Mouse (Mus musculus) bone marrow macrophage, adult 2 months (primary cell): ENCODE data around the gene Ripor3. TPM values are rescaled to one million over a fixed set of nuclear protein-coding genes. Genes with fewer than 3 reads are reported as not detected.

Experiments
- H3K27ac ChIP-seq: 2 replicates; pipeline ENCODE4 v1.5.1; 2012; ENCODE audit warnings: low read depth, low read length; ENCODE audit not compliant: insufficient read depth
- H3K4me1 ChIP-seq: 2 replicates; pipeline ENCODE4 v1.6.1; 2012; ENCODE audit warnings: low read length; ENCODE audit not compliant: control insufficient read depth, insufficient read depth
- H3K4me3 ChIP-seq: 2 replicates; pipeline ENCODE4 v1.5.1; 2012; ENCODE audit warnings: mild to moderate bottlenecking, low read length, moderate library complexity; ENCODE audit not compliant: insufficient read depth
- CTCF ChIP-seq: IDR thresholded peaks from 2 replicates; pipeline ENCODE4 v1.5.1; 2012; ENCODE audit warnings: low read depth, mild to moderate bottlenecking, low read length, moderate library complexity
- POLR2A ChIP-seq: IDR thresholded peaks from 2 replicates; pipeline ENCODE4 v1.6.1; 2012; ENCODE audit warnings: mild to moderate bottlenecking, low read depth, low read length, borderline replicate concordance
- polyA plus RNA-seq: library from polyadenylated mRNA; stranded (reverse); fragments of >200 nt; gene quantifications from 2 replicates; pipeline ENCODE4 v1.2.4, GENCODE M21; 2012; ENCODE audit not compliant: missing spikeins, insufficient read depth, insufficient read length

Ripor3 gene
- polyA plus RNA-seq, 1 experiment, result not detected

DNA sequence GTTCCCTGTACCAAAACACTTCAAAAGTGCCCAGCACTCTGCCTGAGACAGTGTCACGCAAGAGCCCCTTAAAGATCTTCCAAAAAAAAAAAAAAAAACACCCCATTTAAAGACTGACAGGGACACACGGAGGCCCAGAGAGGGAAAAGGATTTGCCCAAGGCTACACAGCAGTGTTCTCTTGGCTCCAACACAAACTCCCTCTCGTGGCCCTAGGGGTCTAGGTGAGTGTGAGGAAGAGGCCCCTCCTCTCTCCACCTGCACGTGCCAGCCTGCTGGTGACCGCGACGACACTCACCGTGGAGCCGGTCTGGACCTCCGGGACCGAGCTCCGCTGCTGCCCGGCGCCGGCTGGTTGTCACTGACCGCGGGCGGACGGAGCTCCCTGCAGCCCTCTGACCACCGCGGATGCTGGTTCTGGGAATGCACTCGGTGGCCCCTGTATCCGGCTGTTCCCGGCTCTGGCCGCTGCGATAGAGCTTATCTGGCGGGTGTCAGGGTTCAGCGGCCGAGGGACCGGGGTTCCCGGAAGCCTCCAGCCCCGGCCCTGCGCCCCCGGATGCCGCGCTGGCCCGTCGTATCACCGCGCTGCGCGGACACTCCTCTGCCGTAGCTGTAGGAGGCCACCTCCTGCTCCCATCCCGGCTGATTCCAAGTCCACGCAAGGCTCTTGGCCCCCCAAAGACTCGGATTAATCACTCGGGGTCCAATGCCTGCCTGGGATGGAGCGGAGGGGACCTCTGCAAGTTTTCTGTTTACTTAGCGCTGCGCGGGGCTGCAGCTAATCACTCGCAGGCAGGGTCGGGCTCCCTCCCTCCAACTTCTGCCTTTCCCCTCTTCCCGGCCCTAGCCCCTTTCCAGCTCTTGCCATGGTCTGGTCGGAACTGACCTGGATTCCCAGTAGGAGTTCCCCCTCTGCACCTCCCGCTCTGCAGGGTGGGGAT lies 39.9 kb upstream of the Ripor3 start:
- no peak for TF ChIP-seq POLR2A
- TF ChIP-seq CTCF, result no peak
- Histone ChIP-seq H3K4me1 (no peaks in the 10 kb centered on the region), H3K27ac (no peak overlapping the region), H3K4me3 (peak overlapping the region; percentile 16)

DNA sequence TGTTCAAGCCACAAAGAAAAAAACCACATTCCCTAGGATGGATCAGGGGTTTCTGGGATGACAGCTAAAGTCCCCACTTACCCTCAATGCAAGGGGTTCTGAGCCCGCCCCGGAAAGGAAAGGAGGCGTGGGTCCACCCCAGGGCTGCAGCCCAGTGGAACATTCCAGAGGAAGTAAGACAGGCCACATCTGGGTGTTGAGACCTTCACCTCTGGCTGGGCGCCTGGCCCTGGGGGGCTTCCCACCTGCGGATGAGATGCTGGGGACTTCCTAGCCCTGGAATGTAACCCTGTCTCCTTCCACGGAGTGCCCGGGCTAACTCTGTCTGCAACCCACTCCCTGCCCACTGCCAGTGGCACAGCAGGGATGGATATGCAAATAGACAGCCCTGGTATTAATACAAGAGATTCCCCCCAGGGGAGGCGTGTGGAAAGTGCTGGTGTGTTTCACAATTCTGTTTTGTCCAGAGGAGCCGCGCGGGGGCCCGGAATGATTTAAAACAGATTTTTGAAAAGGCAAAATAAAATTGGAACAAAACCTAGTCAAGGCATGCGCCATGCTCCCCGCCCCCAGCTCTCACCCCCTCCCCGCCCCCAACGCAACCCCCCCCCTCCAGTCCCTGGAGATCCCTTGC lies 38.7 kb upstream of the Ripor3 start:
- no peak overlapping the region for H3K27ac ChIP-seq
- no peak overlapping the region for H3K4me3 ChIP-seq
- TF ChIP-seq CTCF (no peak), POLR2A (no peak)
- H3K4me1 ChIP-seq, result no peaks in the 10 kb centered on the region

DNA sequence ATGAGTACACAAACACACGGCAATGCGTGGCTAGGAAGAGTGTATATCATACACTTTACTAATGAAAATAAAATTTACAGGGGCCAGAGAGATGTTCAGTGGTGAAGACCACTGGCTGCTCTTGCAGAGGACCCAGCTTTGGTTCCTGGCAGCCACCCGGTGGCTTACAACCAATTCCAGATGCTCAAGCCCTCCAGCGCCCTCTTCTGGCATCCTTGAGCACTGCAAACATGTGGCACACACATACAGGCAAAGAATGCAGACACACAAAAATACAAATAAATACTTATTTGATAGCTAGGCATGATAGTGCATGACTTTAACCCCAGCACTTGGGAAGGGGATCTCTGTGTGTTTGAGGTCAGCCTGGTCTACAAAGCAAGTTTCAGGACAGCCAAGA lies 36.0 kb upstream of the Ripor3 start:
- no peak overlapping the region for H3K4me3 ChIP-seq
- no peak overlapping the region for H3K27ac ChIP-seq
- H3K4me1 ChIP-seq, result no peaks in the 10 kb centered on the region
- TF ChIP-seq POLR2A, result no peak
- no peak for TF ChIP-seq CTCF

DNA sequence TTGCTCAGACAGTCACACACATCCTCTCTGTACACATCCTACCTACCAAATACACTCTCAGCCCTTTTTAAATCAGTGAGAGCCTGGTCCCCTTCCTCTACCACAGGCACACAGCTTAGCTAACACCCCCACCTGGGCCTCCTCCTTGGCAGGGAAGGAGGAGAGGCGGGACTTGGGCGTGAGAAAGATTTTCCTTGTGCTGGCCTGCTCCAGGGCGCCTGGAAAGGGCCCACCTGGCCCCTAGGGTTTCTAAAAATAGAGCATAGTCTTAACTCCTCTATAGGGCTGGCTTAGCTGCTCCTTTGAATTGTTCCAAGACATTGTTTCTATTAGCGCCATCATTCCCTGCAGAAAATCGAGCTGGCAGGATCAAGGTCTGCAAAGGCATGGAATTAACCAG lies 35.4 kb upstream of the Ripor3 start:
- no peak for TF ChIP-seq CTCF
- no peak for TF ChIP-seq POLR2A
- no peaks in the 10 kb centered on the region for H3K4me1 ChIP-seq
- no peak overlapping the region for H3K27ac ChIP-seq
- no peak overlapping the region for H3K4me3 ChIP-seq

DNA sequence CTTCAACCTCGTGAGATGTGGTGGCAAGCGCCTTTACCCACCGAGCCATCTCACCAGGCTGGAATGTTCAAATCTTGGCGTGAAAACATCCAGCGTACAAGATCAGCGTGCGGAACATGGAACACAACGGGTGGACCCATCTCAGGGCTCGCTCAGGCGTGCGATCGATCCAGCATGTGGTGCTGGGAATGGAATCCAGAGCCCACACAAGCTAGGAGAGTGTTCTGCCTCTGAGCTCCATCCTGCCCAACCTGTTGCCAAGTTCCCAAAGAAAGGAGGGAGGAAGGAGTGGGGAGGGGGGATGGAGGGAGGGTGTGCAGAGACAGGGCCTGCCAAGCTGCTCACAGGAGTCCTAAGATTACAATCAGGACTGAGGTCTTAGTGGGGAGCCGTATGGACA lies 34.9 kb upstream of the Ripor3 start:
- TF ChIP-seq POLR2A, result no peak
- TF ChIP-seq CTCF, result no peak
- Histone ChIP-seq H3K4me3 (no peak overlapping the region), H3K4me1 (no peaks in the 10 kb centered on the region), H3K27ac (no peak overlapping the region)

DNA sequence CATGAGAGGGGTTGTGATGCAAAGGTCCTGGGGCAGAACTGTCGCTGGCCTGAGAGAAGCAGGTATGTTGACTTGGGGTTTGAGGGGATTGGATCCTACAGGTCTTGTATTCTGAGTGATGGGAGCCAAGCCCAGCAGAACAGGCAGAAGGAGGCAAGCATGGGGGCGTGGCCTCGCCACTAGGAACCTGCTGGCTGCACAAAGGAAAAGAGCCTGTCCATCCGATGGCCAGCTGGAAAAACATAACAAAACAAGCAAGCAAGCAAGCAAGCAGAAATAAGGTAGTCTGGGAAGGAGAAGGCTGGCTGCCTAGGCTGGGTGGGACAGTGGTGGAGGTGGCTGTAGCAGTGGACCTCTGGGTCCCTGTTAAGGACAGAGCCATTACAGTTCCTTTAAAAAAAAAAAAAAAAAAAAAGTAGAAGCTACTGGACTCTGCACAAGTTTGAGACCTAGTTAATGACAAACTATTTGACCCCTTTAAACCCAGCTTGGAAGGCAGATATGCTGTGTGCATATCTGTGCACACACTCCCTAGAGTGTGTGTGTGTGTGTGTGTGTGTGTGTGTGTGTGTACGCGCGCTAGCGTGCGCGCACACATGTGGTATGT lies 34.4 kb upstream of the Ripor3 start:
- Histone ChIP-seq H3K4me1 (no peaks in the 10 kb centered on the region), H3K4me3 (no peak overlapping the region), H3K27ac (no peak overlapping the region)
- no peak for TF ChIP-seq POLR2A
- TF ChIP-seq CTCF, result no peak

DNA sequence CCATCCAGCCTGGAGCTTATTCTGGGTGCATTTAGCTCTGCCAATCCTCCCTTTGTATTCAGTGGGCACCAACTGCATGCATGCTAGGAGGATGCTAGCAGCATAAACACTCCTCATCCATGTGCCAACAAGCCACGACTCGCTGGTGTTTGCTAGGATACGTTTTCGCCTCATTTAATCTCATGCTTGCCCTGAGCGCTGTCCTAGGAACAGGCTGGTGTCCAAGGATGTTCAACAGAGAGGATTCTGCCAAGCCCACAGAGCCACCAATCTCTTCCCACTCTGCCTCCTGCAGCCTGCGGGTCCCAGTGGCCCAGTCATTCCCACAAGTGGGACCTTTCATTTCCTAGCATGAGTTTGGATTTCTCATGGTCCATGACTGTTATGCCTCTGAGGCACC lies 31.6 kb upstream of the Ripor3 start:
- Histone ChIP-seq H3K4me1 (no peaks in the 10 kb centered on the region), H3K4me3 (no peak overlapping the region), H3K27ac (no peak overlapping the region)
- TF ChIP-seq CTCF (no peak), POLR2A (no peak)

DNA sequence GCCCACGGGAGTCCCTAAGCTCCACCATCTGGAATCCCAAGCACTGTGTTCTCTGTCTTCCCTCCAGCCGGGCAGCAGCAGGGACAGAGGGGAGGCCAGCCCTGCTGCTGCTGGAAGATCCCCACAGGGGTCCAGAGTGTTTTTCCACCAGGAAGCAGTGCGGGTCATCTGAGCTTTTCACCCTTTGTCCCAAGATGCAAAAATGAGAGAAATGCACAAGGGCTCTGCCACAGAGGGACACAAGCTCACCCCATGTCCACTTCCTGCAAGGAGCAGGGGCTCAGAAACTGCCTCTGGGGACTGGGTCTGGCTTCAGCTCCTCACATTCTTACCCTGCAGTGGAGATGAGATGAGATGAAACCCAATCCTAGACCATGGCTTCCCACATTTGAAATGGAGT lies 30.3 kb upstream of the Ripor3 start:
- Histone ChIP-seq H3K4me3 (no peak overlapping the region), H3K4me1 (no peaks in the 10 kb centered on the region), H3K27ac (no peak overlapping the region)
- TF ChIP-seq POLR2A, result no peak
- TF ChIP-seq CTCF, result no peak

DNA sequence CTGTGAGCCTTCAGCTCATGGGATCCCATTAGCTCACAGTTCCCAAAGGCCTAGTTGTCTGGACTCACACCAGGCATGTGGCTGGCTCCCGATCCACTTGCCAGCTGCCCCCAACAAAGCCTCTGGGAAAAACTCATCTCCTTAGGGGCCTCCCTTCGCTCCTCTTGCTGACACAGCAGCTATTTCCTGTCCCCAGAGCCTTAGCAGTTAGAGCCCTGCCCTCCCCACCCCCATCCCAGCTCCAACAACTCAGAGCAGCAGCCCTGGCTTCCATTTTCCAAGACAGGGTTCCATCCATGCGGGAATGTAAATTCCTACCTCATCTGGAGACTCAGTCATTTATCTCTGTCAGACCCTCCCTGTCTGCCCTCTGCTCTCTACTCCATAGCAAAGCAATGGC lies 26.6 kb upstream of the Ripor3 start:
- Histone ChIP-seq H3K4me1 (no peaks in the 10 kb centered on the region), H3K4me3 (no peak overlapping the region), H3K27ac (no peak overlapping the region)
- TF ChIP-seq POLR2A, result no peak
- TF ChIP-seq CTCF, result no peak

DNA sequence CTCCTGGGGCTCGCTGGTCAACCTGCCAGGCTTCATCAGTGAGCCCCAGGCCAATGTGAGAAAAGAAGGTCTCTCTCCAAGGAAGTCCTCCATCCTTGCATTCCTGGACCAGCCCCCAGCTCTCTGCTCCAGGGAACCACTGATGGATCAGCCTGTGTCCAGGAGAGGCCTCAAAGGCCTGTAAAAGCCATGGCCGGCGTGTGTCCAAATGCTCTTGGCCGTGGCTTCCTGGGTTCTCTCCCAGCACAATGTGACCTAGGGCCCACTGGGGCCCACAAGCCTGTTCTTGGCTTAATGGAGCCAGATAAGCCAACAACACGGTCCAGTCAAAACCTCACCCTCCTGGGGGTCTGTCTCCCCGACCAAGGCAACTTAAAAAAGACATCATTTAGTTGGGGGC lies 25.5 kb upstream of the Ripor3 start:
- no peaks in the 10 kb centered on the region for H3K4me1 ChIP-seq
- H3K27ac ChIP-seq, result no peak overlapping the region
- no peak for TF ChIP-seq POLR2A
- no peak for TF ChIP-seq CTCF
- H3K4me3 ChIP-seq, result no peak overlapping the region
